Mouse (Mus musculus) left cerebral cortex, adult 9 months (tissue): ENCODE data around the gene Cfb.
"Not testable (repeated sequence)": the region's sequence is repeated elsewhere in the genome, so short reads cannot be mapped to it uniquely, and the experiment has no call there.

Source experiments
- DNase-seq, 2 experiments: peaks; one replicate each; pipeline ENCODE4 v3.0.0; 2022; ENCODE audit warnings: low spot score in 2 of 2

The Cfb gene

DNA sequence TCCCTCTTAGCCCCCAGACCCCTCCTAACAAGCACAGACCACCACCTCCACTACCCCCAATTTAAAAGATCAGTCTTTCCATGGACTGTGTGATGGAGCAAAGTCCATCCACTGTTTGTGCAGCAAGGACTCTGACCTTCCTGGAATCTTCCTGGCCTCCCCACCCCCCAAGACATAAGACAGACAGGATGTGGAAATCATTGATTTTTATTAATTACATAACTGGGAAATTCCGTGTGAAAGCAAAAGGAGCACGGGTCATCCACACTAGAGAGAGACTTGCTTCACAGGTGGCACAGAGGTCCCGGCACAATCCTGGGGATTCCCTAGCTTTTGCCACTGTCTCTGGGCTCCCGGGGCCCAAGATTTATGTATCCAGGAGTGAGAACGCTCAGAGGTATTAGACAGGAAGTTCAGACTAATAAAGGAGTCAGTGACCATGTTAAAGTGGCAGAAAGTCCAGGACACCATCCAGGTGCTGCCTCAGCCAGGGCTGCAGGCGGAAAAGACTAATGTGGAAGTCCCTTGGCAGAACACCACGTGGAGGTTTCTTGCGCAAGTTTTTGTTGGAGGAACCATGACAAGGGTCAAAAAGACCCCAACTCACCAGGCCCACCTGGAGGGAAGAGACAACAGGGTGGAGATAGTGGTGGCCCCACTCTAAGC lies at the start of gene Cfb:
Gene Cfb (minus strand): TSS at position 103 of the 666 bp plus-strand sequence.
- DNase-seq: no peak

DNA sequence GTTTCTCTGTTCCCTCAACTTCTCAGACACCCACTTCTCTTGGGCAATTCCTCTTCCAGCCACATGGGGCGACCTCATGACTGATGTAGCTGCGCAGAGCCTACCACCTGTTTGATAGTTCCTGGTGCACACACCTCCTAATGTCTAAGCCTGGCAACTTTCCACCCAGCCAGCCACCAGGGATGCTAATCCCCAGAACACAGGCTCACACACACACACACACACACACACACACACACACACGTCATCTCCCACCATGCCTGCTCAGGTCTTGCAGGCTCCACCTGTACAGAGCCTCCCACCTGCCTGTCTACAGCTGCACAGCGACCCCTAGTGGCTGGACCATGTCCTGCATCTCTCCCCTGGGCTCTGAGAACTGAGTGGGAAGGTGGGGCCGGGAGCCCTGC lies 49.6 kb upstream of the Cfb start:
- peak in 1 of 2 experiments; percentile 60 for DNase-seq

DNA sequence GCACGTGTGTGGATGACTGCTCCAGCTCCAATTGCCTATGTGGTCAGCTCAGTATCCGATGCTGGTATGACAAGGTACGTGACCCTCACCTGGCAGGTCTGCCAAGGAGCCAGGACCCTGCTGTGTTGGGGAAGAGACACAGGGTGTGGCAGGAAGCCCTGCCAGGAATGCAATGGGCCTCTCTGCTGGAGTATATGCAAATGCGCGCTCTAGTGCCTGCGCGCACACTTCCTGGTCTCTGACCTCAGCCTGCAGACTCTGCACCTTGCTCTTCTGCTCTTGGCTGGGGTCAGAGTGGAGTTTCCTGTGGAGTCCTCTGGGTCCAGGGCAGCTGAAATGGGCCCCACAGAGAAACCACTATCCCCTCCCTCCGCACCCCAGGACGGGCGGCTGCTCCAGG lies 48.7 kb upstream of the Cfb start:
- DNase-seq: no peak

DNA sequence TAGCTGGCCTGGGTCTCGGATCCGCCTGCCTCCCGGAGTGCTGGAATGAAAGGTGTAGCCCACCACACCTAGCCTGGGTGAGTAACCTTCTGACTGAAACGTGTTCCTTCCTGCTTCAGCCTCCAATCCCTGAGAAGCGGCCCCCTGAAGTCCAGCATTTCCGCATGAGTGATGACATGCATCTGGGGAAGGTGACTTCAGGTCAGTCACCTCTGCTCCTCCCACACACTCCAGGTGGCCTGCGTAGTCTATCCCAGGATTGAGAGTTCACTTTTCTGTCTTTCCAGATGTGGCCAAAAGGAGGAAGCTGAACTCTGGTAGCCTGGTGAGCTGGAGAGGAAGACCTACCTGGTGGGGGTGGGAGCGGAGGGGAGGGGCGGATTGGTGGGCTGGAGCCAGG lies 40.6 kb upstream of the Cfb start:
- no peak for DNase-seq

DNA sequence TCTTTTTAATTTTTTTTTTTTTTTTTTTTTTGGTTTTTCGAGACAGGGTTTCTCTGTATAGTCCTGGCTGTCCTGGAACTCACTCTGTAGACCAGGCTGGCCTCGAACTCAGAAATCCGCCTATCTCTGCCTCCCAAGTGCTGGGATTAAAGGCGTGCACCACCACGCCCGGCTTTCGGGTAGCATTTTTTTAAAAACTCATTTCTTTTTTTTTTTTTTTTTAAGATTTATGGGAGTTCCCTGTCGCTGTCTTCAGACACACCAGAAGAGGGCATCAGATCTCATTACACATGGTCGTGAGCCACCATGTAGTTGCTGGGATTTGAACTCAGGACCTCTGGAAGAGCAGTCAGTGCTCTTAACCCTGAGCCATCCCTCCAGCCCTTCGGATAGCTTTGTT lies 39.6 kb upstream of the Cfb start:
- DNase-seq: not testable (repeated sequence)

DNA sequence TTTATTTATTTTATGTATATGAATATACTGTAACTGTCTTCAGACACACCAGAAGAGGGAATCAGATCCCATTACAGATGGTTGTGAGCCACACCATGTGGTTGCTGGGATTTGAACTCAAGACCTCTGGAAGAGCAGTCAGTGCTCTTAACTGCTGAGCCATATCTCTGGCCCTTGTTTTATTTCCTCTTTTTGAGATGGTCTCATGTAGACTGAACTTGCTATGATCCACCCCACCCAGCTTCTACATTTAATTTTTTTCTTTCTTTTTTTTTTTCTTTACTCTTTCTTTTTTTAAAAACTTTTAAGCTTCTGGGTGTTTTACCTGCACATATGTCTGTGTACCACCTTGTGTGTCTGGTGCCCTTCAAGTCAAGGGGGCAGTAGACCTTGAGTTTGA lies 38.5 kb upstream of the Cfb start:
- not testable (repeated sequence) for DNase-seq

DNA sequence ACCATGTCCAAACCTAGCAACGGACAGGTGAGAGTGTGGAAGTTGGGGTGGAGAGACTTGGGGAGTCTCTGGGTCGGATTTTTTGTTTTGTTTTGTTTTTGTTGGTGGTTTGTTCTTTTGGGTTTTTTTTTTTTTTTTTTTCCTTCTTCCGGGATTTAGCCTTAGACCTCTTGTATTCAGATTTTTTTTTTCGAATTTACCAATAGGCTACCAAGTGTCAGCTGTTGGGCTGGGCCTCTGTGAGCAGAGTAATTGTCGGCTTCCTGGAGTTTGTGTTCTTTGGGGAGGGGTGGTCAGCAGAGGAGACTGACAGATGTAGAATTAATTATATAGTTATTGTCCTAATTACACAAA lies 37.5 kb upstream of the Cfb start:
- DNase-seq: no peak

DNA sequence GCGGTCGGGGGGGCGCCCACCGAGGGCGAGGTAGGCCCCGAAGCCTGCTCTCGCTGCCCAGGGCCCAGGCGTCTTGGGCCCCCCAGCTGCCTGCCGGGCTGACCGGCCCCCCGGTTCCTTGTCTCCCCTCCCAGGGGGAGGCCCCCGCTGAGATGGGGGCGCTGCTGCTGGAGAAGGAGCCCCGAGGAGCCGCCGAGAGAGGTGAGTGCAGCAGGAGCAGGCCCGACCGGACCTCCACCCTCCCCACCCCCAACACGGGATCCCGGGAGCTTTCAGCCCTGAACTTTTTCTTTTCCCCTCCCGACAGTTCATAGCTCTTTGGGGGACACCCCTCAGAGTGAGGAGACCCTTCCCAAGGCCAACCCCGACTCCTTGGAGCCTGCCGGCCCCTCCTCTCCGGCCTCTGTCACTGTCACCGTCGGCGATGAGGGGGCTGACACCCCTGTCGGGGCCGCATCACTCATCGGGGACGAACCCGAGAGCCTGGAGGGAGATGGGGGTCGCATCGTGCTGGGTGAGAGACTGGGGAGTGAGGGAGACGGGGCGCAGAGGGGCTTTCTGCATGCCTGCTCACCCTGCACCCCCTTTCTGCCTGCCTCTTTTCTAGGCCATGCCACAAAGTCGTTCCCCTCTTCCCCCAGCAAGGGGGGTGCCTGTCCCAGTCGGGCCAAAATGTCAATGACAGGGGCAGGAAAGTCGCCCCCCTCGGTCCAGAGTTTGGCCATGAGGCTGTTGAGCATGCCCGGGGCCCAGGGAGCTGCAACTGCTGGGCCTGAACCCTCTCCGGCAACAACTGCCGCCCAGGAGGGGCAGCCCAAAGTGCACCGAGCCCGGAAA lies 37.0 kb upstream of the Cfb start:
- peak in 1 of 2 experiments; percentile 15 for DNase-seq

DNA sequence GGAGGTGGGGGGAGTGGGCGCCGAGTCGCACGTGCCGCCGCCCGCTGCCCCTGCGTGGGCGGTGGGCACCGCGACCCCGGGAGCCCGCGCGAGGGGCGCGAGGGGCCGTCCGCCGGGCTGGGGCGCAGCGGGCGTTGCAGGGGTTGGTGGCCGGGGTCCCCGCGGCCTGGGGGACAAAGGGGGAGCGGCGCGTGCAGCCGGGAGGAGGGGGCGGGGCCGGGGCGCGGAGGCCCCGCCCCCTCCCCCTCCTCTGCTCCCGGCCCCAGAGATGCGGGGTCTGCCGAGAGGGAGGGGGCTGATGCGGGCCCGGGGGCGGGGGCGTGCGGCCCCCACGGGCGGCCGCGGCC lies 36.4 kb upstream of the Cfb start:
- DNase-seq: no peak

DNA sequence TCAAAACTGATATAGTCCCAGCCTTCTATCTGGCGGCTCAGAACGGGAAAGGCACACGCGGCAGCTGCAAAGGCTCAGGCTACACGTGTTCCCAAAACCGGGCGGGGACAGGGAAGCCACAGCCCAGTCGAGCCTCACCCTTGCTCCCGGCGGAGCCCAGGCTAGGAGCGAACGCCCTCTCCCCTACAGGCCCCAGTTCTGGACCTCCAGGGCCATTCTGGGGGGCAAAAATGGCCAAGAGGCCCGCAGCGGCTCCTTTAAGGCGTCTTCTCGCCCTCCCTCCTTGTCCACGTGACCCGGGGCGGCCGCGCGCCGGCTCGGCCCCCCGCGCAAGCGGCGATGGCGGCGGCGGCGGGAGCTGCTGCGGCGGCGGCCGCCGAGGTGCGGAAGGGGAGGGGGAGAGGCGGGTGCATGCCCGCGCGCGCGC lies 35.9 kb upstream of the Cfb start, which contains the start of the genes C2 and Ehmt2:
Gene C2 (minus strand): TSS at position 106 of the 427 bp plus-strand sequence.
Gene Ehmt2 (plus strand): TSS at position 310 of the 427 bp plus-strand sequence.
- peak in 1 of 2 experiments; percentile 73 for DNase-seq

DNA sequence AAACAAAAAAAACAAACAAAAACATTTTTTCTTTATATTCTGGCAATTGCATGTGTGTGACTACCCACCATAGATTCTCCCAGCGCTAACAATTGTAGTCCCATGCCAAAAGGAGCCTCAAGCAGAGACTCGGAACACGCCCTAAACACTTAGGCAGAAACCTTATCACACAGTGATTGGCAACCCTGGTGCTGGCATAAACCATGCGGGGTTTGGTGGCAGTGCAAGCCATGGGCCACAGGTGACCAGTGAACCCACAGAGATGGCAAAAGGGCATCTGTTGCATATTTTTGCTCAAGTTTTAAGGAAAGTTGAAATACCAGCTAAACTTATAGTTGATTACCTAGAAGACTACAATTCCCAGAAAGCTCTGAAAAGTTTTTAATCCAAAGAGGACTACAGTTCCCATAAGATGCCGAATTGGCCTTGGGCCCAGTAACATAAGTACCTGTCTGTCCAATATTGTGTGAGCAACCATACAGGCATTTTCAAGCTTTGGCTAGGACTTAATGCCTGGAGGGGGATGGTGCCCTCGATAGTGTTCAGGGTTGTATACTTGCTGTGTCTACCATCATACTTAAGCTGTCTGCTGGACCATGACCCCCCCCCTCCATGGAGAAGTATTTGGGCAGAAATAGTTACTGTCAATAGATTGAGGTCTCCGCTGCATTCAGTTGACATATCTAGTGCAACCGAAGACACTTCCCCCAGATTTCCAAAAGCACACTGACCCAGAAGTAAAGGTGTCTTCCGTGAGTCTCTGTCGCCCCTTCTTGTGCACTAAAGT lies 35.2 kb upstream of the Cfb start:
- peak in 1 of 2 experiments; percentile 72 for DNase-seq

DNA sequence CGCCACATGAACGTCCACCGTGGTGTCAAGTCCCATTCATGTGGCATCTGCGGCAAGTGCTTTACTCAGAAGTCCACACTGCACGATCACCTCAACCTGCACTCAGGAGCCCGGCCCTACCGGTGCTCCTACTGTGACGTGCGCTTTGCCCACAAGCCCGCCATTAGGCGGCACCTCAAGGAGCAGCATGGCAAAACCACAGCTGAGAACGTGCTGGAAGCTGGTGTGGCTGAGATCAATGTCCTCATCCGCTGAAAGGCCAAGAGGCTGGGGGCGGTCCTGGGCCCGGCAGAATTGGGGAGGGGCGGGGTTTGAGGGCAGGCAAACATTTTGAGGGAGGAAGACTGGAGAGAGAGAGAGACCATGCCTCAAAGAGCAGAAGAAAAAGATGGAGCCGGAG lies 34.0 kb upstream of the Cfb start:
- no peak for DNase-seq

DNA sequence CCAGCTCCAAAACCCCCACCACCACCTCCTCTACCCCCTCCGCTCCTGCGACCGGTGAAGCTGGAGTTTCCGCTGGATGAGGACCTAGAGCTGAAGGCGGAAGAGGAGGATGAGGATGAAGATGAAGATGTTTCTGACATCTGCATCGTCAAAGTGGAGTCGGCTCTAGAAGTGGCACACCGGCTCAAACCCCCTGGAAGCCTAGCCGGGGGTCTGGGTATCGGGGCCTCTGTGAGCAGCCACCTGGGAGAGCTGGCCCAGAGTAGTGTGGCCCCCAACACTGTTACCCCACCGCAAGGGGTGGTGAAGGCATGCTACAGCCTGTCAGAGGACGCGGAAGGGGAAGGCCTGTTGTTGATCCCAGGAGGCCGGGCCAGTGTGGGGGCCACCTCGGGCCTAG lies 33.4 kb upstream of the Cfb start:
- DNase-seq: no peak

DNA sequence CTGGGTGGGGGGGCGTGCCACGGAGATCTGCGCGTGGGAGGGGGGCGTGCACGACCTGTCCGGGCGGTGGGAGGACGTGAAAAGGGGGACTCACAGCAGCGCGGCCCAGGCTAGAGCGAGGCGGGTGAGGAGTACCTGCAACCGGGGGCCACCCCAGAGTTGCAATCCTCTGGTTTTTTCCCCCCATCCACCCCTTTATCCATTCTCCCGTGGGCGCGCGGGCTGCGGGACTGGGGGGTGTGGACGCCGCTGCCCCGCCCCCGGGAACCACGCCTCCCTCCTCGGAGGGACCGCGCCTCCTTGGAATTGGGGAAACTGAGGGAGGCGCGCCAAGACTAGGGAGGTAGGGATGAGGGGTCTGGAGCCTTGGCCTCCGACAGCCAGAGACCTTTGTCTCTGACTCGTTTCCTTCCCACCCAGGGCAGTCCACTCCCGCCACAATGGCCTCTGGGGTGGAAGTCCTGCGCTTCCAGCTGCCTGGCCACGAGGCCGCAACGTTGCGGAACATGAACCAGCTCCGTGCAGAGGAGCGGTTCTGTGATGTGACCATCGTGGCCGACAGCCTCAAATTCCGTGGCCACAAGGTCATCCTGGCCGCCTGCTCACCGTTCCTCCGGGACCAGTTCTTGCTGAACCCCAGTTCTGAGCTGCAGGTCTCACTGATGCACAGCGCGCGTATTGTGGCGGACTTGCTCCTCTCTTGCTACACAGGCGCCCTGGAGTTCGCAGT lies 32.6 kb upstream of the Cfb start:
- DNase-seq: peak in 1 of 2 experiments; percentile 36

DNA sequence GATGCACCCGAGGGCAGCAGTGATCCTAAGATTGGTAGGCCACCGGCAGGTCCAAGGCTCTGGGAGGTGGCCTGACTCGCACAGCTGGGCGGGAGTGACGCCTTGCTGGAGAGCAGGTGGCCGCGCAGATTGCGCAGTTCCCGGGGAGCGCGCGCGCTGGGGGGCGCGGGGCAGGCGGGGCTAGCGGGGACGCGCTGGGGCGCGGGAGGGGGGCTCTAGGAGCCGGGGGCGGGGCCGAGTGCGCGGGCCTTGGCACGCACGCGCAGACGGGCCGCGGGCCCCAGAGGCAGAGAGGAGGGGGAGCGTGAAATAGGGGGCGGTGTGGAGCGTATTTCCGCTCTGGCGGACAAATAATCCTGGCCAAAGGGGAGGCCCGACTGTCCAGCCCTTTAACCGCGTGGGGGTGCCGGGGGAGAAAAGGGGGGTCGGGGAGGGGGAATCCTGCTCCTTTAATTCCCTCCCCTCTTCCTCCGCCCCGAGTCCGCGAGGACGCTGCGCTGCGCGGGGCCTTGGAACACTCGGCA lies 31.8 kb upstream of the Cfb start:
- peak; percentile 83 to 94 for DNase-seq

DNA sequence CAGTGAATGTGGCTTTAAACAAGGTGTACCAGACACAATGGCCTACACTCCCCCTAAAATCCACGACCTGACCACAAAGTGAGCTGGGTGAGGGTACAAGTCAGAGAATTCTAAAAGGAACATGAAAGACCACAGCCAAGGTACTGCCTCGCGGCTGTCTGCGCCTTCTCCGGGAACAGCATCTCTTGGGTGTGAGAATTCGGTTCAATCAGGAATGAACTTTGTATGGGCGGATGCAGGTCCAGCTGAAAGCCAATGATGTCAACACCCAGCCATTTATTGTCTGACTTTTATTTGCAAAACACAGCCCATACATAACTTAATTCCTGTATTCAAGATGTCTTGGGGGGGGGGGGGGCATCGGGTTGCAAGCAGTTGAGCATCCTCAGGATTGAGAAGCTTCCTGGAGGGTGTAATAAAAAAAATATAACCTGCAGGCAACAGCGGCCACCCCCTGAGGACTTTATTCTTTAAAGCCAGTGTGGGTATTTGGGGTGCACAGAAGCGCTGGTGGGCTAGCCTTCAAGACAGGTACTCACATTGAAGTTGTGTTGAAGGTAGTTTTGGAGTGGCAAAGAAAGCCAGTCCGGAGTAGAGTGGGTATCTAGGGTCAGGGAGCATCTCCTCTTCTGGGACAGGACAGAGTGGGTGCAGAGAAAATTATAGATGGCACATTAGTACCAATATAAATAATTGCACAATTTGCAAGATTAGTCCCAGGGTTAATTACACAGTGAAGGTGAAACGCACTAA lies 30.9 kb upstream of the Cfb start:
- no peak for DNase-seq

DNA sequence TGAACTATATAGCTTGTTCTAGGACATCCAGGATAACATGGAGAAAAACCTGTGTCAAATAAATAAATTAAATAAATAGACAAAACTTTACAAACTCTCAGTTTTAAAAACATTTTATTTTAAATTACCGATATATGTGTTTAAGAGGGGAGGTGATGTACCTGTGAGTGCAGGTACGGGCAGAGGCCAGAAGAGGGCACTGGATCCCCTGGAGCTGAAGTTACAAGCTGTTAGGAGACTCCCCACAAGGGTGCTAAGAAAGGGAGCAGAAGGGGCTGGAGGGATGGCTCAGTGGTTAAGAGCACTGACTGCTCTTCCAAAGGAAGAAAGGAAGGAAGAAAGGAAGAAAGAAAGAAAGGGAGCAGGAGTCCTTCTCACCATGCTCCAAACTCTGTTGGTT lies 29.1 kb upstream of the Cfb start:
- DNase-seq: no peak

DNA sequence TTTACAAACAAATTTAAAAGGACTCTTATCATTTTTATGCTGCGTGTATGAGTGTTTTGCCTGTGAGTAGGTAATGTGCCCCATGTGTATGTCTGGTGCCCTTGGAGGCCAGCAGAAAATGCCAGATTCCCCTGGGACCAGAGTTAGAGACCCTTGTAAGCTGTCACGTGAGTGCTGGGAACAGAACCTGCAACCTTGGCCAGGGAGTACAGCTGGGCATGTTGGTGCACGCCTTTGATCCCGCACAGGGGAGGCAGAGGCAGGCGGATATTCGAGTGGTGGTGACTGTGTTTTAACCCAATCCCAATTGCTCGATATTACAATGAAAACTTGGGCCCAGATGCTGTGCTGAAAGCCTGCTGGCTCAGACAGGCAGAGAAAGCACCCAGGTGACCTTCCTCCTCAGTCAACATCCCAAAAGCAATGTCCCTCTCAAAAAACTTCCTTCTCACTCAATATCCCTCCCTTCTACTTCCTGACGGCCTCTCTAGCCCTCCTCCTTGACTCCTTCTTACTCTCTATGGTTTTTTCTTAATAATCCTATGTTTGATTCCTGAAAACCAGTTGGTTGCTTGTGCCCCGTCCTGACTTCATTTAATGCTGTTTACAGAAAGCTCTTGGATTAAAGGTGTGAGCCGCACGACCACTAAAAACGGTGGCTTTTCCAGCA lies 27.9 kb upstream of the Cfb start:
- DNase-seq: no peak

DNA sequence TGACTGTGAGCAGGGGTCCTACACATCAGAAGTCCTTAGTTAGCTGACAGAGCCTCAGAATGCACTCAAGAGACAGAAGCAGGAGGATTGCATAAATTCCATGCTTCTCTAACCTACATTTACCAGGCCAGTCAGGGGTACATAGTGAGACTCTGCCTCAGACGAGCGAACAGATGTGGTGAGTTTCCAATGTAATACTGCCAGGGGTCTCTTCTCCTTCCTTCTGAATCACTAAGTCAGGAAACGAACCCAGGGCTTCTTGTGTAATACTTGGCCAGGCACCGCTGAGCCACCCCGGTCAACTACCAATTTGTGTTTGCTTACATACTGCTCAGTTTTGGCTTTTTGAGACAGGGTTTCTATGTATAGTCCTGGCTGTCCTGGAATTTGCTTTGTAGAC lies 25.6 kb upstream of the Cfb start:
- DNase-seq: no peak

DNA sequence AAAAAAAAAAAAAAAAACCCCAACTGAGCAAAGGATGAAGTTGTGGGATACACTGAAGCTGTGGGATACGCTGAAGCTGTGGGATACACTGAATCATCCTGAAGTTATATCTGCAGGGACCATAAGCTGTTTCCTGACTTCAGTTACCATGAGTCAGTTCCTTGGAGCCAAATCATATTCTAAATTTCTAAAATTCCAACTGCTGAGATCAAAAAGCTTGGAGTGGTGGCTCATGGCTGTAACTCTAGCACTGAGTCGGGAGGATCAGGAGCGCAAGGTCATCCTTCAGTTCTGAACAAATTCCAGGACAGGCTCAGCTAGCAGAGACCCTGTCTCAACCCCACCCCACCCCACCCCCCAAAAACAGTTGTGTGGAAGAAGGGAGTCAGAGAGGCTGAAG lies 23.3 kb upstream of the Cfb start:
- no peak for DNase-seq
